Mouse (Mus musculus): ENCODE measurements at regions not wholly inside any gene's neighbourhood (a gene's known extent, or its start where the extent isn't known, plus 50 kb on each side); places are given as distances from the start of the nearest gene placed in this dataset.
A peak's percentile ranks its signal among the peaks of the same experiment; 100 is the strongest.

GRCm38 (mm10) chr10:98695371-98695725 is 218.9 kb upstream of the Atp2b1 start:
- no peak for ATAC-seq (ENCODE audit: poor library complexity, severe bottlenecking)

DNA sequence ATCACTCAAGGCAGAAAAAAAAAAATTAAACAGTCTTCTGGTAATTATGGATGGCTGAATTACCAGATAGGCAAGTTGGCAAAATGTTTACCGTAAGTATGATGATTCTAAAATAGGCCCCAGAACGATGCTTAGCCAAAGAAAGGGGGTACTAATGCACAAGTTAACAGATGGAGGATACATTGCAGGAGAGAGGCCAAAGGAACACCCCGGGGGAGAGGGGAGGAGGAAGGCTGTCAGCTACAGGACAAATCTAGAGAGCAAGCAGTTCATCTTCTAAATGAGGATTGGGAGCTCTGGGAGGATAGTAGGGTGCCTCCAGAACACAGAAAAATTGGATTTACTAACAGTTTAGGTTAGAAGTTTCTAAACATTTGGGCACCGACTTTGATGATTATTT is 216.3 kb upstream of the Atp2b1 start:
- no peak for ATAC-seq (ENCODE audit: poor library complexity, severe bottlenecking)

DNA sequence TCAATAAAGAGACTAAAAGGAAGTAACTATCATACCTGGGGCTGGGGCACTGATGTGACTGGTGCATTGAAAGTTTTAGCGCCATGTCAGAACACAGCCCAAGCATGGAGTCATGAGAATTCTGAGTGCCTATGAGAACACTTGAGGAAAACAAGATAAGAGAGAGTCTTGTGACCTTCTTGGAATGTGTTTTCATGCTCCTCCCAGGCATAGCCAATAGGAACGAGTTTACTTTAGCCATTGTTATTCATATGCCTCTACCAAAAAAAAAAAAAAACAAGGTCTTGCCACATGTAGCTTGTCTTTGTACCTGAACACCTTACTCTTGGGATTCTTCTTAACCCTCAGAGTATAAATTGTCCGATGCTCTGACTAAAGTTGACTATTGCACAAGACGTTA is 214.6 kb upstream of the Atp2b1 start:
- ATAC-seq (ENCODE audit: poor library complexity, severe bottlenecking) = no peak

GRCm38 (mm10) chr10:98700407-98700806 is 213.8 kb upstream of the Atp2b1 start:
- no peak for ATAC-seq (ENCODE audit: poor library complexity, severe bottlenecking)

DNA sequence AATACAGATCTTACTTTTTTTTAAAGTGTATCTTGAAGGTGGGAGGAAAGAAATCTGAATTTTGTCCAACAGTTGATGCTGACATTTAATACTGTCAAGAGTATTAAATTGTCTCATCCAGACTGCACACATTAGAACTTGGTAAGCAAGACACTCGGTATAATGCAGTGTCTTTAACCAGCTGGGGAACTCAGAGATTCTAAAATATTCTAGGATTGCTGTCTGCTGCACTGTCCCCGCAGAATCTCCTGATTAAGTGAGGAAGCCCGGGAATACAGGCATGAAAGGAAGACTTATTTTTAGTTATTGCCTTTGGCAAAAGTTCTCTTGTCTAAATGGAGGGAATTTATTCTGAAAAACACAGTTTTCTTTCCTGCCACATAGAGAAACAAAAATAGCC is 212.9 kb upstream of the Atp2b1 start:
- ATAC-seq (ENCODE audit: poor library complexity, severe bottlenecking) = no peak

DNA sequence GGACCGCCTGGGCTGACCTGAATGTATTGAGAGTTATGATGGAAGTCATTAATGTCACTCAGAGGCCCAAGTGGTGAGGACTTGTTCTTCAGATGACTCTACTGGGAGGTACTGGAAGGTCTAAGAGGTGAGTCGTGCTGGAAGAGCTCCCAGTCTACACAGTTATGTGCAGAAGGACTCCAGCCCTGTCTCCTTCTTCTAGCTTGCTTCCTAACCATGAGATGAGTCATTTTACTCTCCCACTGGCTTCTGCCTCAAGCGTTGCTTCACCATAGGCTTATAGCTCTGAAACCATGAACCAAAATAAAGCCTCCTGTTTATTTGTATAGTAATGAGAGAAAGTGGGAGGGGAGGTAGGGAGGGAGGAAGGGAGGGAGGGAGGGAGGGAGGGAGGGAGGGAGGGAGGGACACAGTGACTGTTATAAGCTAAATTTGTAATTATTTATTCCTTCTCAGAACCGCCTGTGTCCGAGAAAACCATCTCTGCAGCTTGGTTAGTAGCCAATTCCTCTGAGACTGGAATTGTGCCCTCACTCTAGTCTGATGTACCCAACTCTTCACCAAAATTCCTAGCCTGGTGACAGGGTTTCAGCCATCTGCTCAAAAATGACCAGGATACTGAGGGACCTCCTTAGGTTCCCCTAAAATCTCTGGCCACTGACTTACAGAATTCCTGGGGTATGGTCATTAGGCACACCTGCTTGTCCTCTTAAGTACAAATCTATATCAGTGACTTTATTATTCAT is 211.6 kb upstream of the Atp2b1 start:
- no peak for ATAC-seq (ENCODE audit: poor library complexity, severe bottlenecking)

GRCm38 (mm10) chr10:98703642-98704293 is 210.4 kb upstream of the Atp2b1 start:
- ATAC-seq (ENCODE audit: poor library complexity, severe bottlenecking) = no peak

GRCm38 (mm10) chr10:98704559-98704958 is 209.6 kb upstream of the Atp2b1 start:
- ATAC-seq (ENCODE audit: poor library complexity, severe bottlenecking) = no peak

DNA sequence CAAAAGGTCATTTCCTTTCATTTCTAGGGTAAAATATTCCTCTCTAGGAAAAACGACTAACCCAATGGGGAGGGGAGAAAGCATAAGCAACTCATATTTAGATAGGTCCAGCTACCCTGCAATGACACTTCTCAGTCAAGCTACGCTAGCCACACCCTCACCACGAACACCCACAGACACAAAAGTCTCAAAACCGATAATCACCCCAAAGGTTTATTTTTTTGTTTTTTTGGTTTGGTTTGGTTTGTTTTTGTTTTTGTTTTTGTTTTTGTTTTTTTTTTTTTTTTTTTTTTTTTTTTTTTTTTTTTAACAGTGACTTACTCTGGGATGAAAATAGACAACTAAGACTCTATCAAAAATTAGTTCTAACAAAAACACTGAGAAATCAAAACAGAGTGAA is 196.3 kb upstream of the Atp2b1 start:
- ATAC-seq (ENCODE audit: poor library complexity, severe bottlenecking) = no peak

- ATAC-seq (ENCODE audit: poor library complexity, severe bottlenecking) = peak; percentile 81
Observed at GRCm38 (mm10) chr10:98718706-98719105, 195.5 kb upstream of the Atp2b1 start.

- ATAC-seq (ENCODE audit: poor library complexity, severe bottlenecking) = peak; percentile 19; the same call in 1 of the 2 replicates
Observed at GRCm38 (mm10) chr10:98720256-98721005, 193.8 kb upstream of the Atp2b1 start.

- ATAC-seq (ENCODE audit: poor library complexity, severe bottlenecking) = peak; percentile 94
Observed at GRCm38 (mm10) chr10:98725110-98725509, 189.1 kb upstream of the Atp2b1 start.

DNA sequence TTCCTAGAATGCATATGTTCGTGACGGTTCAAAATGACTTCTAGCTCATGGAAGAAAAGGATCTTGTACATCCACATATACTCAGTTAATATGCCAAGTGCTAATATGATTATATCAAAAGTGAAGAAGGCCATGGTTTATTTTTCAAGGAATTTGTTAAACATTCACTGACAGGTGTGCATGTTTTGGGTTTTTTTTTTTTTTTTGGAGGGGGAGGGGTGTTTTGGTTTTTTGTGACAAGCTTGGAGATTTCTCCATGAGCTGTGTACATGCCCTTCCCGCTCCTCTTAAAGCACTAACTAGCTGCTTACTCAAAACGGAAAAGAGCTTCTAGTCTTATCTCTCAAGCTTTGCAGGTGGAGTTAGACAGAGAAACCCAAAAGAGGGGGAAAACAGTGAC is 187.1 kb upstream of the Atp2b1 start:
- ATAC-seq (ENCODE audit: poor library complexity, severe bottlenecking) = no peak

DNA sequence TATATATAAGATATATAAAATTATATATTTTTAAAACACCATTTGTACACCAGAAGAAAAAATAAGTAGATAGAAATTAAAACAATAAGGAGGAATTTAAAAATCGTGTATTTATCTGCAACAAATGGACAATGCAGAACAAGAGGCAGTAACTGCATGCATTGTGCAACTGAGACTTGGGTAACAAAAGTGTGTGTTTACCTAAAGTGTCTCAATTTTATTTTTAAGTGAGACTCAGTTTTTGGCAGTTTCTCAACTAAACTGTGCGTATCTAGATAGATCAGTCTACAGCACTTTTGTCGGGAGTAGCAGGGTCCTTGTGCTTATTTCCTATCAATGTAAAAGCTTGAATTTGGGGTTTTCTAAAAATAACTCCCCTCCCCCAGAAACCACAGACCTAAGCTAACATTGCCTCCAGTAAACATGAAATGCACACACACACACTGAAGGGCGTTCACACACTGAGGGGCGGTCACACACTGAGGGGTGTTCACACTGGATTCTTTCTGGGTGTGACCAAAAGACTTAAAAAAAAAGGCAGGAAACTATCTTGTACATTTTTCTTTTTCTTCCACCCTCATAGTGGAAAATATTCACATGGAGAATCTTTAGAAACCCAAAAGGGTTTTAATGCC is 185.7 kb upstream of the Atp2b1 start:
- peak; percentile 68 for ATAC-seq (ENCODE audit: poor library complexity, severe bottlenecking)

- ATAC-seq (ENCODE audit: poor library complexity, severe bottlenecking) = 0 out of 2 replicates have a peak, but pooled peaks have one; percentile 15
Observed at GRCm38 (mm10) chr10:98733950-98734585, 180.1 kb upstream of the Atp2b1 start.

- ATAC-seq (ENCODE audit: poor library complexity, severe bottlenecking) = no peak
Observed at GRCm38 (mm10) chr10:98740507-98741147, 173.6 kb upstream of the Atp2b1 start.

- no peak for ATAC-seq (ENCODE audit: poor library complexity, severe bottlenecking)
Observed at GRCm38 (mm10) chr10:98741398-98741797, 172.8 kb upstream of the Atp2b1 start.

- ATAC-seq (ENCODE audit: poor library complexity, severe bottlenecking) = no peak
Observed at GRCm38 (mm10) chr10:98742822-98743605, 171.2 kb upstream of the Atp2b1 start.

- ATAC-seq (ENCODE audit: poor library complexity, severe bottlenecking) = peak; percentile 94
Observed at GRCm38 (mm10) chr10:98744246-98744645, 170.0 kb upstream of the Atp2b1 start.

DNA sequence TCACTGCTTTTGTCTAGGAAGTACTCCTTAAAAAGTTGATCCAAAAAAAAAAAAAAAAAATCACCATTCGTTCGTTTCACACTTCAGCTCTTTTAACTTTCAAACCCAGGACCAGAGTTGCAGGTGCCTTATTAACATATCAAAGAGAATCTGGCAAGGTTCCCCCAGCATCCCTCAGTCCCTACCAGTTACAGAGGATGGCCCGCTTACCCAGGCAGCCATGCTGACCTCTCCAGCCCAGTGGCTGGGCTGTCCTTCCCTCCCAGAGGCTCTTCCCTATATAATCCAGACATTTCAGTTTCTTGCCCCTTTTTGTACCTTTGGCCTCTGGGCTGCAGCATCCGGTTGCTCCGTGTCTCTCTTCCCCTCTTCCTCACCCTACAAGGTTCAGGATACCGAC is 169.5 kb upstream of the Atp2b1 start:
- no peak for ATAC-seq (ENCODE audit: poor library complexity, severe bottlenecking)
